Mouse (Mus musculus) CD4-positive naive resting alpha-beta T cell, adult 76 days (primary cell): Measurements from ENCODE around the gene Macf1. TPM values are rescaled to one million over a fixed set of nuclear protein-coding genes. Genes with fewer than 3 reads are reported as not detected.

Experiments used
- total RNA-seq: library from RNA; stranded (reverse); gene quantifications from one replicate; pipeline ENCODE4 v1.2.4, GENCODE M21; 2023

Gene Macf1
- 691 TPM for total RNA-seq

DNA sequence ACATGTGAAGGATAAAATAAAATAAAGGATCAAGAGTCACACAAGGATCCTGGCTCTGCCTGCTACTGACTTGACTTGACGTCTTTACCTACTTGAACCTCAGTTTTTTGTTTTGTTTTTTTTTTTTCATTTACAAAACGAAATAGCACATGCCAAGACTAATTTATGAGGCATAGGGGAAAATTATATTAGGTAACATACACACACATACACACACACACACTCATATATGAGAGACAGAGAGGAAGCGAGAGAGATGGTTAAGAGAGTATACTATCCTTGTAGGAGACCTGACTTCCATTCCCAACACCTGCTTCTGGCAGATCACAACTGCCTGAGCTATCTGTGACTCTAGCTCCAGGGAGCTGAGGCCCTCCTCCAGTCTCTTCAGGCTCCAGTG is at the start of gene Macf1:
TSS of gene Macf1 (minus strand) at position 101 of the 400 bp plus-strand sequence.

DNA sequence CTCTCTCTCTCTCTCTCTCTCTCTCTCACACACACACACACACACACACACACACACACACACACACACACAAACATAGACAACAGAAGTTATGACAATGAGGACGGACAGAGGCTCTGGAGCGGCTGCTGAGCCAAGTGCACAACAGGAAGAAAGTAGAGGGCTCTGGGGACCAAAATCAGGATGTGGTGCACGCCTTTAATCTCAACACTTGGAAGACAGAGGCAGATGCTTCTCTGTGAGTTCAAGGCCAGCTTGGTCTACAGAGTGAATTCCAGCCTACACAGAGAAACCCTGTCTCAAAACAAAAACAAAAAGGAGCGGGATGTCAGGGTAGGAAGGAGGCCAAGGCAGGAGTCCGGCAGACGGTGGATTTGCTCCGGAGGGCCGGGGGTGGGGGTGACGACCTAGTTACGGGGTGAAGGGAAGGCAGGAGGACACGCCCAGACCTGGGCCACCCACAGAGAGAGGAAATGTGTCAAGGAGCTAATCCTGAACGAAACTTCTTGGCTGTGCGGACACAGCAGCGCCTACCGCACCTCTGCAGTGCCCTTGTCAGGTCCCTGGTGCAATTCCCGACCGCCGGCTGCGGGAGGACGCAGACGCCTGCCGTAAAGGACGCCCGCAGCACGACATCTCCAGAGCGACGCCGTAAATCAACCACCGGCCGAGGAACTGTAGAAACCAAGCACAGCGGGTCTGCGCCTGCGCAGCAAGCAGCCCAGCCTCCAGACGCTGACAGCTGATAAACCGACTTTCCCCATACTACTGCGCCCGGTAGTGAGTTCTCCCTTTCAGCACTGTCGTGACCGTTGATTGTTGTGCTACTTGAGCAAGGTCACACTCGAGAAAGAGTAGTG is 33.6 kb upstream of the Macf1 start, which contains the start of gene Ndufs5:
TSS of gene Ndufs5 (minus strand) at position 629 of the 860 bp plus-strand sequence.

DNA sequence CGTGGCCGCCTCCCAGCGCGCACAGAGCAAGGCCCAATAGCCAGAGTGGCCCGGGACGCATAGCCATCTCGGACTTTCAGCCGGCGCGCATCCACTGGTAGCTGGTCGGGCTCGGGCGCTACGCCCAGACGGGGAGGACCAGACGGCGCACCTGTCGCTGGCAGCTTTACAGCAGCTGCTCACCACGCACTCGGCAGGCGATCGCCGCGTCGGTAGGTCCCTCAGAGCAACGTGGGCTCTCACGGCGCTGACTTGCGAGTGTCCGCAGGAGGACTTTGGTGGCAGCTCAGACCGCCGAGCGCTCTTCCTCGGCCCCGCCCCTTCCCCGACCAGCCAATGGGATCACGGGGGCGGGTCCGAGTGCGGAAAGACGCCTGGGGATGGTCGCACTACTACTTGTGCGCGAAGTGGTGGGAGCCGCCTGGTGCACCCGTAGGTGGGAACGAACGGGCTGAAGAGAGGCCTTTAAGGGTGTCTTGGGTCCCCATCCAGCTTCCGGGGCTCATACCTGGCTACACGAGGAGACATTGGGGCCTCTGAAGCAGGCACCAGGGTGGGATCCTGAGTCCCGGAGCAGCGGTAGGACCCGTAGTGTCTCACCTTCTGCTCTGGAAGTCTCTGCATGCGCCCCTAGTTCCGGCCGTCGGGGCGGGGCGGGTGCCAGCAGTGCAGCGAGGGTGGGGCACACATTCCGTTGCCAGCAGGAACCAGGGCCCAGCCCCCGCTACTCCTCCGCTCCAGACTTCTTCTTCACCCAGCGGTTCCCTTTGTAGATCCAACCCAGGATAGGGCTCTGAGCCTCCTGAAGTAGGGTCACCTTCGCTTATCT is 341.3 kb downstream of the Macf1 start, which contains the start of gene Bmp8a:
TSS of gene Bmp8a (minus strand) at position 611 of the 829 bp plus-strand sequence.

DNA sequence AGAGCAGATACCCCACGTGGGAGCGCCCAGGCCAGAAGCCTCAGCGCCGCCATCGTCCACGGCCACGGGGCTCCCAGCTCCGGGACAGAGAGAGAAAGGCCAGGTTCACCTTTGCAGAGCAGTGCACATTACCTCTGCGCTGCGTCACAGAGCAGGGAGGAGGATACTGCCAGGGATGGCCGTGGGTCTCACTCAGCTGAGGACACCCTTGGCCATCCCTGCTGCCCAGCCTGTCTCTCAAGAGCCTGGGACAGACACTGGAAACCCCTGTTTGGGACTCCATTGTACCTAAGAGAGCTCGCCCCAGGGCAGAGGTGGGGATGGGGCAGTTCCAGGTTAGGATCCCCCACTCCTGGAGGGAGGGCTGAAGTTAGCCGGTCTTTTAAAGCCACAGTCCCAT is 360.6 kb downstream of the Macf1 start, which contains the start of gene Oxct2a:
TSS of gene Oxct2a (minus strand) at position 101 of the 400 bp plus-strand sequence.

Other genes starting within 250 kb of the Macf1 start
- gene Ndufs5, start 33.8 kb upstream of the Macf1 start, total RNA-seq, result 29.5 TPM
- 47.5 TPM for gene Akirin1, start 66.0 kb upstream of the Macf1 start, total RNA-seq
- gene Rhbdl2, start 103.5 kb upstream of the Macf1 start, total RNA-seq, result not detected
- gene 4933427I04Rik, start 175.3 kb upstream of the Macf1 start, total RNA-seq, result 0.26 TPM
- 5.7 TPM for gene Mycbp, start 220.5 kb upstream of the Macf1 start, total RNA-seq
- gene Rragc, start 233.1 kb upstream of the Macf1 start, total RNA-seq, result 41.8 TPM
- gene 4930535I16Rik, start 233.7 kb upstream of the Macf1 start, total RNA-seq, result not detected